Comparison of ENCODE assay signal across 11 mouse cellular contexts in genomic region chr7:110631136-110631888, GRCm38 (mm10). TPM values are rescaled to one million over a fixed set of nuclear protein-coding genes. Genes with fewer than 3 reads are reported as not detected.
DNase-seq lines count a peak whose midpoint lies in the region; ATAC-seq lines count a peak whose summit lies in the region.
"Had no signal": no experiment of that assay in that cellular context is flagged by ENCODE, and none has a peak within 500 bp of the region (broad histone marks: within the 10 kb centered on the region; RNA-seq: fewer than 3 reads in every experiment).

No protein-coding gene starts in this region.

- H3K9me3 ChIP-seq in kidney, embryonic 16.5 days (ENCODE audit: low read length): no peaks in the 10 kb centered on the region
- H3K9me3 ChIP-seq in midbrain, embryonic 15.5 days: no peaks in the 10 kb centered on the region
- H3K9me3 ChIP-seq: intestine, embryonic 15.5 days; limb, embryonic 12.5 days had no signal

- H3K4me2 ChIP-seq in kidney, embryonic 16.5 days (replicated peaks; ENCODE audit: low read depth, low read length): no peak overlapping the region; the same call in 1 of the 2 replicates
- H3K4me2 ChIP-seq in midbrain, embryonic 15.5 days: no peak overlapping the region

- no peak overlapping the region for H3K27ac ChIP-seq in kidney, embryonic 16.5 days (ENCODE audit: low read length)
- H3K27ac ChIP-seq in macrophage: 0 out of 2 replicates have a peak overlapping the region, but pooled peaks have one; percentile 14
- no peak overlapping the region for H3K27ac ChIP-seq in midbrain, embryonic 15.5 days
- H3K27ac ChIP-seq: intestine, embryonic 15.5 days; limb, embryonic 12.5 days had no signal

- peaks cover 38% of the 10 kb centered on the region for H3K4me1 ChIP-seq in kidney, embryonic 16.5 days (ENCODE audit: insufficient read depth, low read length)
- H3K4me1 ChIP-seq in midbrain, embryonic 15.5 days: peaks cover 42% of the 10 kb centered on the region

- H3K9ac ChIP-seq in kidney, embryonic 16.5 days (replicated peaks; ENCODE audit: low read length): no peak overlapping the region
- H3K9ac ChIP-seq in midbrain, embryonic 15.5 days: no peak overlapping the region

- H3K79me2 ChIP-seq in macrophage (ENCODE audit: inconsistent target): no peaks in the 10 kb centered on the region

- no peak for ATAC-seq in kidney, embryonic 16.5 days (ENCODE audit: low FRiP score, low TSS enrichment)
- ATAC-seq in granulocyte monocyte progenitor cell, adult 5-6 weeks (replicated peaks; ENCODE audit: poor library complexity, severe bottlenecking): peak; percentile 46
- ATAC-seq in midbrain, embryonic 15.5 days (replicated peaks): no peak

- peaks cover 15% of the 10 kb centered on the region for H3K27me3 ChIP-seq in kidney, embryonic 16.5 days (ENCODE audit: insufficient read depth, low read length)
- H3K27me3 ChIP-seq in midbrain, embryonic 15.5 days (replicated peaks): peaks cover 51% of the 10 kb centered on the region

- peak; percentile 66 for DNase-seq in kidney, adult 11 months
- peak; percentile 44 for DNase-seq in NIH3T3 (ENCODE audit: low read depth)
- no peak for DNase-seq in natural killer cell, adult 2 months (ENCODE audit: low spot score in 2 of 2)
- DNase-seq: midbrain, embryonic 14.5 days; right cerebral cortex, adult 18-20 months had no signal

- no peaks in the 10 kb centered on the region for H3K36me3 ChIP-seq in kidney, embryonic 16.5 days (ENCODE audit: insufficient read depth, low read length)
- H3K36me3 ChIP-seq in macrophage (ENCODE audit: inconsistent target): no peaks in the 10 kb centered on the region
- no peaks in the 10 kb centered on the region for H3K36me3 ChIP-seq in midbrain, embryonic 15.5 days (replicated peaks)
- H3K36me3 ChIP-seq: intestine, embryonic 15.5 days; limb, embryonic 12.5 days had no signal

- H3K4me3 ChIP-seq in kidney, embryonic 16.5 days (ENCODE audit: low read length): no peak overlapping the region
- H3K4me3 ChIP-seq in macrophage (ENCODE audit: inconsistent target): no peak overlapping the region
- no peak overlapping the region for H3K4me3 ChIP-seq in midbrain, embryonic 15.5 days

- WGBS in kidney, embryonic 16.5 days: 79% methylated on average over 16 of the region's 16 CpGs
- WGBS in macrophage (ENCODE audit: missing documents): 5% methylated on average over 16 of the region's 16 CpGs
- 70% methylated on average over 16 of the region's 16 CpGs for WGBS in midbrain, embryonic 15.5 days

RNA-seq across cellular contexts. Expression of gene Adm, which starts 3.9 kb away (rescaled TPM):
- polyA plus RNA-seq in kidney, embryonic 16.5 days (2015; fragmentation: Nextera tagmentation; extraction: Ambion mirVana): 10.1 and 11.4 TPM in 2 replicates
- not detected in 2 replicates for total RNA-seq in granulocyte monocyte progenitor cell, adult 5-6 weeks (2014; fragmentation: Nextera tagmentation)
- total RNA-seq in granulocyte monocyte progenitor cell, adult 5-6 weeks (2017): not detected in 2 replicates
- total RNA-seq in macrophage (2018; cell fraction: chromatin; rRNA removed): 10 to 100 TPM in 1 of 26 experiments, 1 to 10 TPM in 10, under 1 TPM in 1, not detected in 14; 0.67 to 12.9 (median 4.2) TPM
- 1 to 10 TPM in 10 of 26 experiments, under 1 TPM in 10, not detected in 6; 0.14 to 9.9 (median 1.1) TPM for total RNA-seq in macrophage (2018; cell fraction: cytosol; rRNA removed)
- 10 to 100 TPM in 1 of 26 experiments, 1 to 10 TPM in 11, under 1 TPM in 4, not detected in 10; 0.48 to 12.0 (median 3.3) TPM for total RNA-seq in macrophage (2018; cell fraction: nucleus; rRNA removed)
- 0.10 to 0.38 TPM (median 0.25 TPM) in 3 replicates for polyA plus RNA-seq in macrophage (2018)
- 4.3 and 4.8 TPM in 2 replicates for polyA plus RNA-seq in midbrain, embryonic 15.5 days (2015; fragmentation: Nextera tagmentation; extraction: Ambion mirVana)

RNA-seq across cellular contexts. Expression of gene Sbf2, which starts 16.6 kb away (rescaled TPM):
- polyA plus RNA-seq in kidney, embryonic 16.5 days (2015; fragmentation: Nextera tagmentation; extraction: Ambion mirVana): 32.1 and 36.7 TPM in 2 replicates
- 2.5 TPM in 1 of 2 replicates, not detected in the other for total RNA-seq in granulocyte monocyte progenitor cell, adult 5-6 weeks (2014; fragmentation: Nextera tagmentation)
- total RNA-seq in granulocyte monocyte progenitor cell, adult 5-6 weeks (2017): 0.26 and 0.52 TPM in 2 replicates
- 100 to 1,000 TPM; 133 to 207 (median 162) TPM for total RNA-seq in macrophage (2018; cell fraction: chromatin; rRNA removed)
- total RNA-seq in macrophage (2018; cell fraction: cytosol; rRNA removed): 10 to 100 TPM; 25.2 to 52.5 (median 39.1) TPM
- 100 to 1,000 TPM in 13 of 26 experiments, 10 to 100 TPM in 13; 53.9 to 164 (median 100) TPM for total RNA-seq in macrophage (2018; cell fraction: nucleus; rRNA removed)
- 34.5 to 46.3 TPM (median 42.4 TPM) in 3 replicates for polyA plus RNA-seq in macrophage (2018)
- polyA plus RNA-seq in midbrain, embryonic 15.5 days (2015; fragmentation: Nextera tagmentation; extraction: Ambion mirVana): 63.9 and 69.6 TPM in 2 replicates

Comparison
In these comparisons a context has a peak if more than half of its experiments do, and no peak if none do; other contexts are left out.
1. DNase-seq: peak in kidney, adult 11 months (single experiment) and NIH3T3 (single experiment); none in natural killer cell, adult 2 months (0 of 2).